Mouse (Mus musculus) lung, adult 2 months (tissue): ENCODE measurements around the gene Inava.

Source experiments
- CTCF ChIP-seq: fragments of 200-500 bp; IDR thresholded peaks from 2 replicates; pipeline ENCODE4 v1.5.1; 2011; ENCODE audit warnings: mild to moderate bottlenecking, low read length, control low read depth; ENCODE audit not compliant: insufficient read depth
- POLR2A ChIP-seq: fragments of 200-500 bp; IDR thresholded peaks from 2 replicates; pipeline ENCODE4 v1.6.1; 2011; ENCODE audit warnings: low read depth, mild to moderate bottlenecking, control low read depth, low read length, borderline replicate concordance; ENCODE audit errors: extremely low read depth

- no peak for TF ChIP-seq CTCF
- TF ChIP-seq POLR2A = no peak; the same call in 1 of the 2 replicates
Measured at GRCm38 (mm10) chr1:136174101-136174606, 59.9 kb downstream of the Inava start.
